Mouse (Mus musculus) midbrain, postnatal 0 days (tissue): ENCODE data around the gene Syne3. TPM values are rescaled to one million over a fixed set of nuclear protein-coding genes. Genes with fewer than 3 reads are reported as not detected.

Source experiments
- ATAC-seq: fragments of 200-750 bp; cut with Nextera tagmentation; 2 replicates; pipeline ENCODE4 v1.8.0; 2017; ENCODE audit warnings: moderate number of reproducible peaks, mild to moderate bottlenecking, moderate TSS enrichment, moderate library complexity; ENCODE audit not compliant: low FRiP score
- DNase-seq: peaks from one replicate; pipeline ENCODE4 v3.0.0-alpha.2; 2015; ENCODE audit warnings: low spot score
- H3K27ac ChIP-seq: fragments of 300-500 bp; sonication (generic); 2 replicates; pipeline ENCODE4 v1.5.1; 2014; ENCODE audit warnings: low read depth, mild to moderate bottlenecking, low read length, mixed read lengths
- H3K27me3 ChIP-seq: fragments of 300-500 bp; sonication (generic); 2 replicates; pipeline ENCODE4 v1.6.1; 2014; ENCODE audit warnings: low read length, control low read depth, mixed read lengths; ENCODE audit not compliant: insufficient read depth
- H3K36me3 ChIP-seq: fragments of 300-500 bp; sonication (generic); 2 replicates; pipeline ENCODE4 v1.6.1; 2014; ENCODE audit warnings: low read length, control low read depth, mixed read lengths; ENCODE audit not compliant: insufficient read depth
- H3K4me1 ChIP-seq: fragments of 300-500 bp; sonication (generic); 2 replicates; pipeline ENCODE4 v1.6.1; 2014; ENCODE audit warnings: mild to moderate bottlenecking, control low read depth, antibody characterized with exemption, low read length, mixed read lengths; ENCODE audit not compliant: insufficient read depth
- H3K4me2 ChIP-seq: fragments of 300-500 bp; sonication (generic); 2 replicates; pipeline ENCODE4 v1.6.1; 2014; ENCODE audit warnings: low read depth, mild to moderate bottlenecking, low read length, mixed read lengths; ENCODE audit not compliant: poor library complexity, severe bottlenecking
- H3K4me3 ChIP-seq: fragments of 300-500 bp; sonication (generic); 2 replicates; pipeline ENCODE4 v1.5.1; 2014; ENCODE audit warnings: low read depth, mild to moderate bottlenecking, low read length, moderate library complexity
- H3K9ac ChIP-seq: fragments of 300-500 bp; sonication (generic); replicated peaks from 2 replicates; pipeline ENCODE4 v1.6.1; 2014; ENCODE audit warnings: mild to moderate bottlenecking, low read length, moderate library complexity, mixed read lengths; ENCODE audit not compliant: poor library complexity, severe bottlenecking
- H3K9me3 ChIP-seq: fragments of 300-500 bp; sonication (generic); 2 replicates; pipeline ENCODE4 v1.6.1; 2016; ENCODE audit warnings: low read length, control low read depth
- CTCF ChIP-seq: IDR thresholded peaks from 2 replicates; pipeline ENCODE4 v1.5.1; 2016; ENCODE audit warnings: antibody characterized with exemption, mild to moderate bottlenecking
- WGBS: fragments of 180-500 bp; shearing (Covaris S2); extraction: QIAGEN DNeasy Blood & Tissue Kit; methylation state at CpG from one replicate; pipeline ENCODE4 v1.1.7; 2014; 5-methylcytosine and 5-hydroxymethylcytosine counted together
- polyA plus RNA-seq: library from polyadenylated mRNA; unstranded; fragments of >200 nt; fragmentation: Nextera tagmentation; extraction: Ambion mirVana; gene quantifications from 2 replicates; pipeline ENCODE4 v1.2.1, GENCODE M21; 2015
- total RNA-seq: library from RNA; depleted of rRNA; stranded (reverse); fragments of >200 nt; gene quantifications from 2 replicates; pipeline ENCODE4 v1.2.3, GENCODE M21; 2014

Gene Syne3
- total and polyA plus RNA-seq, 2 experiments from 2014 or later = 0.85 to 0.93 TPM

GRCm38 (mm10) chr12:105003715-105004114 lies 5.9 kb downstream of the Syne3 start:
- ATAC-seq (no peak), DNase-seq (no peak)

GRCm38 (mm10) chr12:105003158-105003557 lies 6.5 kb downstream of the Syne3 start:
- H3K27me3 ChIP-seq = peaks cover 10% of the 10 kb centered on the region; the same call in 1 of the 2 replicates
- ATAC-seq (no peak), DNase-seq (no peak)
- H3K27ac ChIP-seq = no peak overlapping the region
- no peak overlapping the region for H3K9ac ChIP-seq
- no peaks in the 10 kb centered on the region for H3K9me3 ChIP-seq
- WGBS = 55% methylated on average over 9 of the region's 9 CpGs
- H3K4me3 ChIP-seq = no peak overlapping the region
- H3K4me2 ChIP-seq = no peak overlapping the region
- no peaks in the 10 kb centered on the region for H3K36me3 ChIP-seq
- TF ChIP-seq CTCF = no peak
- no peaks in the 10 kb centered on the region for H3K4me1 ChIP-seq

More at GRCm38 (mm10) chr12:105003715-105004114, 5.9 kb downstream of the Syne3 start:
- TF ChIP-seq CTCF = no peak
- no peaks in the 10 kb centered on the region for H3K36me3 ChIP-seq
- no peak overlapping the region for H3K4me3 ChIP-seq
- H3K27ac ChIP-seq = no peak overlapping the region
- peaks cover 14% of the 10 kb centered on the region for H3K27me3 ChIP-seq
- no peak overlapping the region for H3K9ac ChIP-seq
- H3K9me3 ChIP-seq = no peaks in the 10 kb centered on the region
- no peaks in the 10 kb centered on the region for H3K4me1 ChIP-seq
- 86% methylated on average over 3 of the region's 3 CpGs for WGBS
- no peak overlapping the region for H3K4me2 ChIP-seq

GRCm38 (mm10) chr12:105002340-105003132 lies 7.1 kb downstream of the Syne3 start:
- no peak overlapping the region for H3K9ac ChIP-seq
- ATAC-seq = no peak
- peak; percentile 15 for TF ChIP-seq CTCF
- H3K27ac ChIP-seq = no peak overlapping the region
- no peaks in the 10 kb centered on the region for H3K9me3 ChIP-seq
- no peaks in the 10 kb centered on the region for H3K36me3 ChIP-seq
- H3K4me3 ChIP-seq = no peak overlapping the region
- H3K4me1 ChIP-seq = no peaks in the 10 kb centered on the region
- peaks cover 6% of the 10 kb centered on the region; the same call in 1 of the 2 replicates for H3K27me3 ChIP-seq
- no peak overlapping the region for H3K4me2 ChIP-seq
- 66% methylated on average over 10 of the region's 10 CpGs for WGBS
- DNase-seq = no peak

- no peaks in the 10 kb centered on the region for H3K27me3 ChIP-seq
- no peak overlapping the region for H3K27ac ChIP-seq
- H3K36me3 ChIP-seq = no peaks in the 10 kb centered on the region
- TF ChIP-seq CTCF = no peak
- WGBS = 90% methylated on average over 9 of the region's 9 CpGs
- no peak overlapping the region for H3K4me2 ChIP-seq
- no peak for DNase-seq
- H3K4me1 ChIP-seq = no peaks in the 10 kb centered on the region
- no peak overlapping the region for H3K9ac ChIP-seq
- H3K4me3 ChIP-seq = no peak overlapping the region
- no peak for ATAC-seq
- H3K9me3 ChIP-seq = no peaks in the 10 kb centered on the region
Measured at GRCm38 (mm10) chr12:105001317-105001716, 8.3 kb downstream of the Syne3 start.

GRCm38 (mm10) chr12:105000487-105001283 lies 8.9 kb downstream of the Syne3 start:
- Histone ChIP-seq H3K4me3 (no peak overlapping the region), H3K4me1 (no peaks in the 10 kb centered on the region), H3K36me3 (no peaks in the 10 kb centered on the region), H3K9me3 (no peaks in the 10 kb centered on the region), H3K4me2 (no peak overlapping the region), H3K9ac (no peak overlapping the region), H3K27ac (no peak overlapping the region), H3K27me3 (no peaks in the 10 kb centered on the region)
- ATAC-seq (no peak), DNase-seq (no peak)
- no peak for TF ChIP-seq CTCF
- WGBS = 84% methylated on average over 9 of the region's 9 CpGs

- no peaks in the 10 kb centered on the region for H3K9me3 ChIP-seq
- no peak overlapping the region for H3K4me3 ChIP-seq
- no peaks in the 10 kb centered on the region for H3K27me3 ChIP-seq
- H3K4me1 ChIP-seq = no peaks in the 10 kb centered on the region
- TF ChIP-seq CTCF = no peak
- no peaks in the 10 kb centered on the region for H3K36me3 ChIP-seq
- no peak overlapping the region for H3K27ac ChIP-seq
- DNase-seq = no peak
- no peak overlapping the region for H3K4me2 ChIP-seq
- no peak for ATAC-seq
- 41% methylated on average over 8 of the region's 8 CpGs for WGBS
- no peak overlapping the region for H3K9ac ChIP-seq
Measured at GRCm38 (mm10) chr12:104999171-104999570, 10.4 kb downstream of the Syne3 start.
